Mouse (Mus musculus) cerebellum, adult 2 months (tissue): Measurements from ENCODE around the gene Nkx3-2.

ENCODE experiments used
- CTCF ChIP-seq: fragments of 200-500 bp; IDR thresholded peaks from 2 replicates; pipeline ENCODE4 v1.5.1; 2011; ENCODE audit warnings: low read depth, mild to moderate bottlenecking, control low read depth, low read length, moderate library complexity, borderline replicate concordance; ENCODE audit not compliant: insufficient read depth
- POLR2A ChIP-seq: fragments of 200-500 bp; IDR thresholded peaks from 2 replicates; pipeline ENCODE4 v1.6.1; 2011; ENCODE audit warnings: low read length, control low read depth, borderline replicate concordance; ENCODE audit not compliant: insufficient read depth

GRCm38 (mm10) chr5:41758671-41759639 is 5.3 kb downstream of the Nkx3-2 start:
- TF ChIP-seq CTCF (no peak), POLR2A (no peak)
